Mouse (Mus musculus): ENCODE measurements at regions not wholly inside any gene's neighbourhood (a gene's known extent, or its start where the extent isn't known, plus 50 kb on each side); places are given as distances from the start of the nearest gene placed in this dataset.

DNA sequence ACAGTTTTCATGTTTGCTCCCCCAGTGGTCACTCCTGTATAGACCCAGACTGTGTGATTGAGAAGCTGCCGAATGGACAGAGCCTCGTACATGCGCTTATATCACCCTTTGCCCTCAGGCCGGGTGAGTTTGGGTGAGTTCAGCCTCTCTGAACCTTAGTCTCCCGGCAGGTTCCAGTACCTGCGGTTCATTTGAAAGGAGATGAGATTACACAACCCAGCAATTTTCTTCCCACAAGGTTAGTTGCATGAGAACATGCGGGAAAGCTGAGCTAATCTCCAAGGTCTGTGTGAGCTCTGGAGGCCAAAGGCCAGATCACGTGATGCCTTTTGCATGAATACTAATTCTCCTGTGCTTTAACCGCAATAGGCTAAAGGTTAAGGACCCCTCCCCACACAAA lies 378.1 kb upstream of the Tbx3 start:
- no peak for DNase-seq (ENCODE audit: low read depth, low spot score)

DNA sequence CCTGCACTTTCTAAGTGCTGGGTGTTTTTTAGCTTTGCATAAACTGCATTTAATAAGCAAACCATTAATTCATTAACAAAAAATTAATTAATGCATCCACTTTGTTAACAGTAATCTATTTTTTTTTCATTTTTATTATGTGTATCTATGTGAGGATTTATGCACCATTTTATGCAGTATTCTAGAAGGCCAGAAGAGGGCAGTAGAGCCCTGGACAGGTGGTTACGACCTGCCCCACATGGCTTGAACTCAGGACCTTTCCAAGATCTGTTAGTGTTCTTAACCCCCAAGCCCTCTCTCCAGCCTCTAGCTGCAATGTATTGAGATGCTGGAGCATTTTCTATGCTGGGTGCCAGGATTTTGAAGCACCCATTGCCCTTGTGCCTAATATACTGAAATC lies 377.6 kb upstream of the Tbx3 start:
- DNase-seq (ENCODE audit: low read depth, low spot score) = no peak

DNA sequence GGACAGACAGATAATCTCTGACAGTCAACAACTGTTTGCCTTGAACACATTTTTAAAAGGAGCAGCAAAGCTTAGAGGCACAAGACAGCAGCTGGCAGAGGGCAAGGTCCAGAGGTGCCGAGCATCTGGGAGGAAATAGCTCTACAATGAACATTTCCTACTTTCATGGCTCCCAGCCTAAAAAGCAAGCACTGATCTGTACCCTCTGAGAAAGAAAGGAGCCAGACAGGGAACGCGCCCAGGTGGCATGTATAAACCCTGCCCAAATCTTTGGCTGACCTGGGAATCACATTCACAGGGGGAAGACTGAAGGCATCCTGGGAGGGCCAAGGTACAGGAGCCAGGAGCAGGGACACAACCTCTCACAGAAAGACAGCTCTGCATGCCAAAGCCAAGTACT lies 371.2 kb upstream of the Tbx3 start:
- no peak for DNase-seq (ENCODE audit: low read depth, low spot score)

DNA sequence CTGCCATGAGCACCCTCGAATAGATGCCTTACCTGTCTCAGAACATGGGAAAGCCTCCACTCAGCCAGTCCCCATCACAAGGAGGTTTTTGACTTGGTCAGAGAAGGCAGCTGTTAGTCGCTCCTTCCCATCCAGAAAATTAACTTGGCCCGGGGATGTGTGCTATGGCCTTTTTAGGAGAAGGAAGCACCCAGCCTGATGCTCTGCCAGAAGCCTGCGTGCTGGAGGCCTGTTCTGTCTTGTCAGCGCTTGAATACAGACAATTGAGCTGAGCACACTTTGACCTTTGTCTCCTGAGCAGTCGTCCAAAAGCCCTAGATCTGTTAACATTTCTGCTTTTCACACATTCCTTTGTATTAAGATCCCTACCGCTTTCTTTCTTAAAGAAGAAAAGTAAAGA lies 370.4 kb upstream of the Tbx3 start:
- no peak for DNase-seq (ENCODE audit: low read depth, low spot score)

DNA sequence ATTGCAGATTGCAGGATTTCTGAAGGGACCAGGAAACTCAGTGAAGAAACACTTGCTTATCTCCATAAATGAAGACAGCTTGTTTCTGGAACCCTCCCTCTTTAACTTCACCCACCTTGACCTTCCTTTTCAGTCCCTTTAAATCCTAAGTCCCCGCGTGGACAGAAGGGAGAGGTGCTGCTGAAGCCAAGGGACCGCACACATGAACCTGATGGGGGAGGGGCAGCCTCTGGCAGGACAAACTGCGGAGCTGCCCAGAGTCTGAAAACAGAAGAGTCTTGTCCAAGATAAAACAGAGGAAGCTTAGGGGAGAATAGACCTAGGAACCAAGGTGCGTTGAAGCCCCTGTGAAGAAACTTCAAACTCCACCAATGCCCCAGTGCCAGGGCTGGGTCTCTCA lies 368.9 kb upstream of the Tbx3 start:
- DNase-seq (ENCODE audit: low read depth, low spot score) = no peak

DNA sequence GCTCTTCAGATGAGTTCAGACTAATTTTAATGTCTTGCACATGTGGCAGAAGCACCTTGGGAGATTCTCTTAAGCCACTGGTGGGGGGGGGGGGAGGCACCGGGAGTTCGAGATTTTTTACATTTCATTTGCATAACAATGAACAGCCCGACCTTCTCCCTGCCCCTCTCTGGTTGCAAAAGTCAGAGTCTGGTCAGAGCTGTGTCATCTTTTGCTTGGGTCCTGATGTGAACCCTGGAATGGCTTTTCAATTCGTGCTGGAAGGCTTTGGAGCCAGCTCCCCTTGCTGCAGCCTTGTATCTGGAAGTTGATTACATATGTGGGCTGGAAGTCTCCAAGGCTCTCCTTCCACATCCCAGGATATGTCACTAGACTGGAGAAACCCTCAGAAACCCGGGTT lies 365.7 kb upstream of the Tbx3 start:
- peak; percentile 37 for DNase-seq (ENCODE audit: low read depth, low spot score)

DNA sequence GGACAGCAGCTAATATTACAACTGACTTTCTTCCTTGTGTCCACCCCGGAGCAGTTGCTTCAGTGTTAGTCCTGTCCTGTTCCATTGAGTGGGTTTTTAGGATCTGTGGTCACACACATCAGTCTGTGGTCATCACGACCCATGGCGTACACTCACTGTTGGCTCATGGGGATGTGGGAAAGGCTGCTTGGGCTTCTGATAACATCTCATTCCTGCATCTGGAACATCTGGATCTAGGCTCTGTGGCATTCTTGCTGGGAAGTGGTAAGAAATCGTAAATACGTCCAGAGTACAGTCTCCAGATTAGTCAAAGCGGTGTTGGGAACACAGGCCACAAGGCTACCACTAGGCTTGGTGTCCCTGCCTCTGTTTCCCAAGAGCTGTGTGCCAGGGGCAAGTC lies 362.7 kb upstream of the Tbx3 start:
- peak; percentile 31 for DNase-seq (ENCODE audit: low read depth, low spot score)

DNA sequence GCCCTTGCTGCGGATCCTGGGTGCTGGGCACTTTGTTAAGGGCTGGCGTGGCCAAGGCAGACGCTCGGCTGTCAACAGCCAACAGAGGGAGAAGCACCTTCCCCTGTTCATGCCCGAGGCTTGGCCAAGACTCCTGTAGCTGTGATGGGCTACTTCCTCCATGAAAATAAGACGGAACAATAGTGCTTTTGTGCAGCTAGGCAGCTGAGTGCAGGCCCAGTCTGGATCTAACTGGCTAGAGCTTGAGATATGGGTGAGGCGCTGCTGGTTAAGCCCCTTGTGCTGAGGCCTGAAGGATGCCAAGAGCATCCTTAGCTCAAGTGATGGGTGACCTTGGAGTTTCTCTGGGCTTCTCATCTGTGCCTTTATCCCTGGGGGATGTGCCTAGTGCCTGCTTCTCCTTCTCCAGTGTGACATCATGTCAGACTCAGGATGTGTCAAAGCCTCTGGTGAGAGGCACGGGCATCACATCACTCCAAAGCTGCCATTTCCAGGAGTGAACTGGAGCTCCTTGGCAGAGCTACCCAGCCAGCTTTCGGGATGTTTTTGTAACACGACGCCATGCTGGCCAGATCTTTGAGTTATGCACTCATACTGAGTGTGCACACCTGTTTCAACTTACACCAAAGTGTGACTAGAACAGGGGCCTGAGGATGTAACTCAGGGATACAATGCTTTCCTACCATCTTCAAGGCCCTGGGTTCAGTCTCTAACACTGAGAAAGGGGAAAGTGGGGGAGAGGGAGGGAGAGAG lies 360.1 kb upstream of the Tbx3 start:
- no peak for DNase-seq (ENCODE audit: low read depth, low spot score)

DNA sequence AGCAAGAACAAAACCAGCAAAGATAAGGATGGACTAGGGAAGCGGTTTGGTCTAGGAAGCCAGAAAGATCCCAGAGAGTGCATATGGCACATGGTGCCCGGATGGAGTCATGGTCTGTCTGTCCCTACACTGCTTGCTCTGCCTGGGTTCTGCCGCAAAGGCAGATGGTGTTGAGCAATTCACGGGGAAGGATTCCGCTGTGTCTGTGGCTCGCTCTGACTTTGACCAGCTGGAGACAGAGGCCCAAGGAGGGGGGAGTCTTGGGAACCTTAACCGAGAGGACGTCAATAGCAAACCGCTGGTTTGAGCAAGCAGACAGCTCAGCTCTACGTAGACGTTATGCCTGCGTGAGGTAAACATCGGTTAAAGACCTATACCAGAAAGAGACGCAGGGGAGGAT lies 357.7 kb upstream of the Tbx3 start:
- no peak for DNase-seq (ENCODE audit: low read depth, low spot score)

DNA sequence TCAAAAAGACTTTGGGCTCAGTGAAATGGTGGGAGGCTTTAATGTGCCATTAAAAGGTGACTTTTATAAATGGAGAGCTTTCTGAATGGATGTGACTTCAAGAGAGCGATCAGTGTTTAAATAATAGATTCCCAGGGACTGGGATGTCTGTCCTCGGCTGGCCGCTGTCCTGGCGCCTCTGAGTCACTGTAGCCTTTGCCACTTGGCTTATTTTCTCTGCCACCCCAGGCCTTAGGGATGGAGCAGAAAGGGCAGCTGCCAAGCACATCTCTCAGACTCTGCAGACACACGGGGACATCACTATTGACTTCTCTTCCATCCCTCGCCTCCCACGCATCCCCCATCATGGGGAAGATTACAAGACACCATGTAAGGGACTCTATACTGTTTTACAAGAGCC lies 355.3 kb upstream of the Tbx3 start:
- DNase-seq (ENCODE audit: low read depth, low spot score) = no peak

DNA sequence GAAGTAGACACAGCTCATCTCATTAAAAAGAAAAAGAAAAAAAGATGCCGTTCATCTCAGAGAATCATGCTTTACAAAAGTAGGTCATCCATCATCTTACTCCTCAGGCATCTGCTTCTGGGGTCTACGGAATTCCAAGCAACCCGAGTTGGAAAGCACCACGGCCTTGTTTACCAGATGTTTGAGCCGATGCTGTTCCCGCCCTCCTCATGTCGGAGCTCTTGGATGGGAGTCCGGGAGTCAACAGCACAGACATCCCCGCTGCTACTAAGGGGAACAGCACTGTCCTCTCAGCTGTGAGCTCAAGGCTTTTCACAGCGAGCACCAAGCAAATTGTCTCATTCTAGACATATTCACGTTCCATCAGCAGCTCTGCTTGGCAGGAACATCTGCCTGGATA lies 352.9 kb upstream of the Tbx3 start:
- no peak for DNase-seq (ENCODE audit: low read depth, low spot score)

DNA sequence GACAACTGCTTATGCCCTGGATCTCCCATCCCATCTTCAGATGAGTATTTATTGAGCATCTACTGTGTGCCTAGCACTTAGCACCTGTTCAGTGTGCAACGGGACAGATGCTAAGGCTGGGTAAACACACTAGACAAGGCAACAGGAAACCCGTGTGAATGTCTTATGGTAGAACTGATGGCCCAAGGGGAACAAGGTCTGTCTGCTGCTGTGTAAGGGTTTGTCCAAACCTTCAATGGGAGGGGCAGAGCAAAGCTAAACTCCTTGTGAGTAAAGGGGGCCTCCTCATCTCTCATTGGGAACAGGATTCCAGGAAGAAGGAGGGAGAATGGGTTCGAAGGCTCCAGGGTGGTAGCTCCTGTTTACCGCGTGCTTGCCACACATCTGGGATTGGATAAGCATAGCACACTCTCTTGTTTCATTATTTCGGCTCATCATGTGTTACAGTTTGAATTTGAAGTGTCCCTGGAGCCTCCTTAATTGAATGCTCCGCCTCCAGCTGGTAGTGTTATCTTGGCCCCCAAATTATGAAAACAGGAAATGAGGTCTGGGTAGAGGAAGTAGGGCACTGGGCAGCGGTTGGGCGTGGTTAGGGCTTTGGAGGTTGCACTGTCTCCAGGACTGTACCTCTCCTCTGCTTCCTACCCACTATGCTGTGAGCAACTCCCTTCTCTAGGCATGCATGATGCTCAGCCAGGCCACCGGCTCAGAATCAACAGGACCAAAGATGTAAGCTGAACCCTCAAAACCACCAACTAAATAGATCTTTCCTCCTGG lies 348.9 kb upstream of the Tbx3 start:
- no peak for DNase-seq (ENCODE audit: low read depth, low spot score)

DNA sequence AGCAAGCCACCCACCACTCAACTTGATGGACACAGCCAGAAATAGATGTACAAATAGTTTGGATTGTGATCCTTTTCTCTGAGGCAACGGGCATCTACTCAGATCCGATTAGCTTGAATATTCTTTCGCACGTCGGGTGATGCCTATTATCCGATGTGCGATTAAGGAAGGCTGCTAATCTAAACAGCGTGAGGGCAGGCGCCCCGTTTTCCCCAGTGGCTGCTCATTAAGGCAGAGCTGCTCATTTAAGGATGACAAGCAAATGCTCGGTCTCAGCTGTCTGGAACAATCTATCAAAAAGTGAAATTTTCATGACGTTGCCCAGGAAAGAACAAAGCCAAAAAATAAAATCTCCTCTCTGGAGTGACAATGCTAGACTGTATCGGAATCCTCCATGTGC lies 348.1 kb upstream of the Tbx3 start:
- DNase-seq (ENCODE audit: low read depth, low spot score) = no peak

DNA sequence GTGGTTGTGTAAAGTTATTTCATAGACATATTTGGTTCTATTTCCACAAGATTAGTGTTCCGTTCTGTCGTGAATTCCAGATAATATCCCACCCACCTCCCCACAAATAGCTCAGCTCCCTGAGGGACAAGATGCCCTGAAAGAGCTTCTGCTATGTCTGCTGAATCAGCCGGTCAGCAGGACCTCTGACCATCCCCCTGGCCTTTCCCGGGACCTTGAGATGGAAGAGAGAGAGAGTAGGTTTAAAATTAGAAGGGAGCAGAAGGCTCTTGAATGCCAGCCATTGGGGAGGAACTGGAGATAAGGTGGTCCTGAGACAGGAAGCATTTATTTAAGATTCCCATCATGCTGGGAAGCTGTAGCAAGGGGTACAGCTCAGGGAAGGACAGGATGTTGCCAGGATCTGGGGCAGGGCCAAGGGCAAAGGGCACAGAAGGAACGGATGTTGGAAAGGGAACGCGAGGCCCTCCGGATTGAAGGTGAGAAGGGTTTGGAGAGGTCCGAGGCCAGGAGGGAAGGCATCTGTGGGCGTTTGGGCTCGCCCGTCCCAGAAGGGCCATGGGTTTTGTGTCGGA lies 344.7 kb upstream of the Tbx3 start:
- DNase-seq (ENCODE audit: low read depth, low spot score) = no peak

DNA sequence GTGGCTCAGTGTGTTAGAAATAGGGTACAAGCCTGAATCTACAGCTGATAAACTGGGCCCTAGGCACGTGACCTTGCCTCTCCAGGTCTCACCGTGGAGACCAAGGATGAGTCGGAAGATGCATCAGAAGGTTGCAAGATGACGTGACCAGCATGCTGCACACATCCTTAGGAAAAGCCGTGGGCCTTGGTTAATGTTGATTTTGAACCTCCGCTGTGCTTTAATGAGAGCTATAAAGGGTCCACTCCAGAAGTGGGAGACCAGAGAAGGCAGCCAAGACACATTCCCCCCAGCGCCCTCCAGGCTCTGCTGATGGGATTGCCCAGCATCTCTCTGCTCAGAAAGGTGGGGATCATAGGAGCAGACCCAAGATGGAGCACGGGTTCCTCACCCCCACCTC lies 343.6 kb upstream of the Tbx3 start:
- no peak for DNase-seq (ENCODE audit: low read depth, low spot score)

DNA sequence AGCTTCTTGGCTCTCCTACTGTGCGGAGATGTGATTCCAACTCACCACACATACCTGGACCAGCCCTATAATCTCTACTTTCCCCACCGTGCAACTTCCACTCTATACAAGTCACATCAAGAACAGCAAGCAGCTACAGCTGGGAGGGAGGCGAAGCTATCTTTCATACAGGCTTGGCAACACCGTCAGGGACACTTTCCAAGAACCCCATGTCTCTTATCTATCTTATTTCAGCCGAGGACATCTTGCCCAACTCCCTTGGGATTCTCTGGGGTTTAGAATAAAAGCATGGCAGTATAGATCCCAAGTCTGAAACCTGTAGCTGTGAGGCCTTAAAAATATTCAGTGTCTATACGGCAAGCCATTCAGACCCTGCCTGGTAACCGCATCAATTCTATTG lies 341.5 kb upstream of the Tbx3 start:
- no peak for DNase-seq (ENCODE audit: low read depth, low spot score)

DNA sequence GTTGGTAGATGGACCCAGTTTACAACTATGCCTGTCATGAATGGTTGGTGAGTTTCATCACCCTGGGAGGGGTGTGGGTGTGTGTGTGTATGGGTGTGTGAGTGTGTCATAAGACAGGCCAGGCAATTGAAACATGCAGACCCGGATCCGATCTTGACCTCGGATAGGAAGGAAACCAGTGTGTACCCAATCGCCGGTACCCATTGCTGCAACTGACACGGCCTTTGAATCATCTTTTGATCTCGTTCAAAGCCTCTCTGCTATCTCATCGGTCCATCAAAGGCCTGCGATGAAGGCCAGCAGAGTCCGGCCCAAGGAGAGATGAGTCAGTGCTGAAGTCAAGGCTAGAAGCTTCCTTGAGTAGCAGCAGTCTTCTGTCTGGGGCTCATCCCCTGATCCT lies 341.1 kb upstream of the Tbx3 start:
- no peak for DNase-seq (ENCODE audit: low read depth, low spot score)

DNA sequence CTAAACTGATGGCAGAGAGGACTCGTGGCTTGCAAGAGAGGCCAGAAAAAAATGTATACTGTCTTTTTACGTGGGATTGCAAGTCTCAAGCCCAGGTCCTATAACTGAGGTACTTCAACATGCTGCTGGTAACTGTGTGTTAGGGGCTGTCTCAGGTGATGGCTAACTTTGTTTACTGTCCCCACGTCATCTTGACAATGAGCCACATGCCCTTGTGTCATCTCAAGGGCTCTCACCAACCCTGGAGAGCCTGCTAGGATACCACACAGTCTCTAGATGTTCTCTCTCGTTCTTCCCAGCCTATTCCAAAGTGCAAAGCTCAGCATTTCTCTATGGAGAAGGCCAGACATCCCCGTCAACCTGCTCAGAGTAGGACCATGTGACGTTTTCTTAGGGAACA lies 340.6 kb upstream of the Tbx3 start:
- DNase-seq (ENCODE audit: low read depth, low spot score) = no peak

DNA sequence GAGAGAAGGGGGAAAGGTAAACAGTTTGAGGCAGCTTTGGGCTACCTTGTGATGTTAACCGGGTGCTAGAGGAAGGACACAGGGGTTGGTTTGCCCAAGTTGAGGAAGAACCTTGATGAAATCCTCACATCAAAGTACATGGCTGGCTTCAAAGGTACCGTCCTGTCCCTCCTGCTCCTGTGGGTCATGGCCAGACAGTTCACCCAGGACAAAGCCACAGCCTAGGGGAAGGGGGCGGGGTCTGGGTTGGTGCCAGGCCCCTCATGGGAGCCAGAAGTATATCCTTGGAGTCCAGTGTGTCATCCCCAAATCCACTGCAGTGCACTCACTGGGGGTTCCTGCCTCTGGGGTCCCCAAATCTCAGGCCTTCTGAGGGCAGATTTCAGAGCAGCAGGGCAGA lies 339.0 kb upstream of the Tbx3 start:
- DNase-seq (ENCODE audit: low read depth, low spot score) = no peak

DNA sequence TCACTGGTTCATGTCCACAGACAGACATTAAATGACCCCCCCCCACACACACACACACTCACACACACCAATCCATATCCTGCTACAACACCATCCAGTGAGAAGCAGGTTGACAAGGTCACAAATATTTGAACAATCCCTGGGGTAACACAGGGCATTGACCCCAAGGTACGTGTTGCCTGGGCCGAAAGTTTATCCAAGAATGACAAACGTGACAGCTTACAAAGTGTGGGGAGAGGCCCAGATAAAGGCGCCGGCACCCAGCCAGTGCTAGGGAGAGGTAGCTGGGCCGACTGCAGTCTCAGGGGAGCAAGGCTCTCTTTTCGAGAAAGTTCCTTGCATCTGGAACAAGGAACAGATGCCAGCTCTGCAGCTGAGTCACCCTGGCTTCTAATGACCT lies 337.8 kb upstream of the Tbx3 start:
- DNase-seq (ENCODE audit: low read depth, low spot score) = no peak

DNA sequence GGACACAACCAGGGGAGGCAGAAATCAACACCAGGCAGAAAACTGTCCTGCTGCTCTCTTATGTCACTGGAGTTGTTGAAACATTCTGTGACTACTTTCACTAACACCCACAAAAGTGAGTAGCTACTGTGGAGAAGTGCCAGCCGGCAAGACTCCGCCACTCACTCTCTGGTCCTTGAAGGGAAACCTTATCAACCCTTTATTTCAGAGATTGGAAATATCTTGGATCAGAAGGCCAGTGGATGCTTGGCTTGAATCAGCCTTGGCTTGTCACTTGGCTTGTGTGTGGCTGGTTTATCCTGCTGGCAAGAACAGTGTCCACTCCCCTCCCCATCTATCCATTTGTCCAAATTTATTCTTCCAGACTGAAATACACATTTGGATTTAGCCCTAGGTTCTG lies 335.3 kb upstream of the Tbx3 start:
- DNase-seq (ENCODE audit: low read depth, low spot score) = no peak

DNA sequence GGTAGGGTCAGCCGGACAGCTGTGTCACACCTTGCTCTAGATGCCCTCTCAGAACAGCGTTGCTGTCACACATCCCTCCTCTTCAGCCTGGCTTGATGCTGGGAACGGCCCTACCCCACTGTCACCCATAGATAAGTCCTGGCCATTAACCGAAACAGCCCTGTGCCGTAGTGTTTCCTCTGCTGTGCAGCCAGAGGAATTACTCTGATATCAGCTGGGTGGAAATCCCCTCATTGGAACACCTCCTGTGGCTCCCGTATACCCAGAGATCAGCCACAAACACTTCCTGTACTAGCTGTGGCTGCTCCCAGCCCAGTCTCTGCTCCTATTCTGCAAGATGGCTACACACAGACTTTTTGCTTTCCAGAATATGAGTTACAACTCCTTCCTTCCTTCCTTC lies 334.5 kb upstream of the Tbx3 start:
- no peak for DNase-seq (ENCODE audit: low read depth, low spot score)

DNA sequence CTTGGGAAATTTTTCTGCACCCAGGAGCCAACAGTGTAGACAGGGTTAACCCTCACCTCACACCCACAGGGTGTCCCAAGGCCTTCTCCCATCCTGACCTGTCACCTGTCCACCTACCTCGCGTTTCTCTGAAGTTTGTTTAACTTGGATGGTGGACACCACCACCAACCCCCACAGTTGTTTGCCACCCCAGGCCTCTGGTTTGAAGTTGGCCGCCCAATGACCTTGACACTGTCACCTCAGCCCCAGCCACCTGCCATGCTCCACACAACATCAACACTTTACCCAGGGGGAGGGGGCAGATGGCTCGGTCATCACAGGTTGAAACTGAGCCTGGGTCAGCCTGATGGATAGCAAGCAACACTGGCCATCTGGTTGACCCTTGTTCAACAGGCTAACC lies 332.7 kb upstream of the Tbx3 start:
- no peak for DNase-seq (ENCODE audit: low read depth, low spot score)

All from 3T3-L1 (cell line).